Mouse (Mus musculus) CH12.LX (cell line): ENCODE results near the gene RPS10-NUDT3.

ENCODE experiments used
- CHD2 ChIP-seq: IDR thresholded peaks from 2 replicates; pipeline ENCODE4 v1.6.1; 2011; ENCODE audit warnings: low read length, improper control_type of control experiment
- CTCF ChIP-seq, 2 experiments: IDR thresholded peaks in 1 of 2; conservative IDR thresholded peaks in 1 of 2; 2 replicates each; pipeline ENCODE4 v1.5.1; 2011 to 2012; ENCODE audit warnings: low read depth in 2 of 2, low read length in 2 of 2, improper control_type of control experiment in 1 of 2, inconsistent platforms in 1 of 2, mild to moderate bottlenecking in 1 of 2, moderate library complexity in 1 of 2
- E2F4 ChIP-seq: IDR thresholded peaks from 2 replicates; pipeline ENCODE4 v1.6.1; 2011; ENCODE audit warnings: low read depth, low read length, improper control_type of control experiment; ENCODE audit not compliant: insufficient replicate concordance
- ELF1 ChIP-seq: IDR thresholded peaks from 2 replicates; pipeline ENCODE4 v1.6.1; 2014; ENCODE audit warnings: low read depth, mild to moderate bottlenecking, inconsistent platforms, low read length, improper control_type of control experiment
- EP300 ChIP-seq: IDR thresholded peaks from 2 replicates; pipeline ENCODE4 v1.6.1; 2011; ENCODE audit warnings: low read length, improper control_type of control experiment
- POLR2A ChIP-seq: IDR thresholded peaks from 2 replicates; pipeline ENCODE4 v1.6.1; 2011; ENCODE audit warnings: low read depth, mild to moderate bottlenecking, improper control_type of control experiment, low read length
- SMC3 ChIP-seq: IDR thresholded peaks from 2 replicates; pipeline ENCODE4 v1.6.1; 2011; ENCODE audit warnings: low read depth, low read length, improper control_type of control experiment
- TCF12 ChIP-seq: IDR thresholded peaks from 2 replicates; pipeline ENCODE4 v1.6.1; 2014; ENCODE audit warnings: low read depth, mild to moderate bottlenecking, inconsistent platforms, low read length, improper control_type of control experiment
- USF1 ChIP-seq: IDR thresholded peaks from 2 replicates; pipeline ENCODE4 v1.6.1; 2014; ENCODE audit warnings: low read depth, mild to moderate bottlenecking, inconsistent platforms, low read length, improper control_type of control experiment
- USF2 ChIP-seq: conservative IDR thresholded peaks from 2 replicates; pipeline ENCODE4 v1.6.1; 2011; ENCODE audit warnings: low read depth, low read length, improper control_type of control experiment

DNA sequence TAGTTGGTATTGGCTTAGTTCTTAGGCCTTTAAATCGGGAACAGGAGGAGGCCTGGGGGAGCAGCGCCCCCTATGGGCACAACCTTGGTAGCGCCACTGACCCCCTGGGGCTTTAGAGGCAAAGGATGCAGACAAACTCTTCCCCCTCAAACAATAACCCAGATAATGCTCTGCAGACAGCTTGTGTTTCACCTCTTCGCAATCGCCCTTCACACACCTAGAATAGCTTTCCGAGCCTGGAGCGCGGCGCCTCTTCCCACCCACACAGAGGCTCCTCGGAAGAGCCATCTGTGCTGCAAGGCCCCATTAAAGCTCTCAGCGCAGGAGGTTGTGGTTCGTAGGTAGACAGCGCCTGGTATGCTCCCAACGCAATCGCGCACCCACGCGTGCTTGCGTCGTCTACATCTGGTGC lies 3.9 kb upstream of the RPS10-NUDT3 start:
- TF ChIP-seq EP300 (no peak), CTCF (conservative IDR thresholded peaks at IDR 0.05 in 1 of 2, IDR thresholded peaks at IDR 0.05 in 1 of 2; ENCODE audit: low read depth in 2 of 2, low read length in 2 of 2) (peak; percentile 66 to 80), USF1 (no peak), POLR2A (no peak), TCF12 (no peak), ELF1 (no peak), SMC3 (peak; percentile 13; the same call in 1 of the 2 replicates), USF2 (no peak), CHD2 (no peak), E2F4 (no peak)
